Mouse (Mus musculus) hindbrain, embryonic 12.5 days (tissue): ENCODE results near the gene Hormad1. TPM values are rescaled to one million over a fixed set of nuclear protein-coding genes. Genes with fewer than 3 reads are reported as not detected.

Experiments used
- ATAC-seq: fragments of 200-750 bp; cut with Nextera tagmentation; 2 replicates; pipeline ENCODE4 v1.8.0; 2017; ENCODE audit warnings: moderate TSS enrichment; ENCODE audit not compliant: low FRiP score
- H3K27ac ChIP-seq: fragments of 300-500 bp; sonication (generic); 2 replicates; pipeline ENCODE4 v1.5.1; 2016; ENCODE audit warnings: mild to moderate bottlenecking
- H3K27me3 ChIP-seq: fragments of 300-500 bp; sonication (generic); 2 replicates; pipeline ENCODE4 v1.6.1; 2016; ENCODE audit warnings: mild to moderate bottlenecking
- H3K36me3 ChIP-seq: fragments of 300-500 bp; sonication (generic); 2 replicates; pipeline ENCODE4 v1.6.1; 2016; ENCODE audit warnings: mild to moderate bottlenecking
- H3K4me1 ChIP-seq: fragments of 300-500 bp; sonication (generic); 2 replicates; pipeline ENCODE4 v1.6.1; 2016
- H3K4me2 ChIP-seq: fragments of 300-500 bp; sonication (generic); replicated peaks from 2 replicates; pipeline ENCODE4 v1.6.1; 2016; ENCODE audit warnings: mild to moderate bottlenecking
- H3K4me3 ChIP-seq: fragments of 300-500 bp; sonication (generic); 2 replicates; pipeline ENCODE4 v1.5.1; 2016; ENCODE audit warnings: mild to moderate bottlenecking
- H3K9ac ChIP-seq: fragments of 300-500 bp; sonication (generic); 2 replicates; pipeline ENCODE4 v1.6.1; 2016; ENCODE audit warnings: mild to moderate bottlenecking, moderate library complexity
- H3K9me3 ChIP-seq: fragments of 300-500 bp; sonication (generic); replicated peaks from 2 replicates; pipeline ENCODE4 v1.6.1; 2016; ENCODE audit warnings: mild to moderate bottlenecking
- WGBS: fragments of 180-500 bp; shearing (Covaris S2); methylation state at CpG from one replicate; pipeline ENCODE4 v1.1.7; 2016; 5-methylcytosine and 5-hydroxymethylcytosine counted together
- polyA plus RNA-seq: library from polyadenylated mRNA; unstranded; fragments of >200 nt; fragmentation: Nextera tagmentation; extraction: Ambion mirVana; gene quantifications from 2 replicates; pipeline ENCODE4 v1.2.1, GENCODE M21; 2016

Gene Hormad1
- polyA plus RNA-seq: not detected in 2 replicates

- Histone ChIP-seq H3K9ac (no peak within 1 kb of the TSS), H3K4me3 (no peak within 1 kb of the TSS), H3K4me2 (no peak within 1 kb of the TSS), H3K9me3 (no peaks in the 10 kb centered on the region), H3K27me3 (no peaks in the 10 kb centered on the region), H3K27ac (no peak within 1 kb of the TSS), H3K36me3 (no peaks in the 10 kb centered on the region), H3K4me1 (no peaks in the 10 kb centered on the region)
- no peak for ATAC-seq
- 88% methylated on average over 27 of the region's 27 CpGs for WGBS
Measured at GRCm38 (mm10) chr3:95559437-95559836, at the start of gene Hormad1. Gene Hormad1 (plus strand): TSS chr3:95559677.

DNA sequence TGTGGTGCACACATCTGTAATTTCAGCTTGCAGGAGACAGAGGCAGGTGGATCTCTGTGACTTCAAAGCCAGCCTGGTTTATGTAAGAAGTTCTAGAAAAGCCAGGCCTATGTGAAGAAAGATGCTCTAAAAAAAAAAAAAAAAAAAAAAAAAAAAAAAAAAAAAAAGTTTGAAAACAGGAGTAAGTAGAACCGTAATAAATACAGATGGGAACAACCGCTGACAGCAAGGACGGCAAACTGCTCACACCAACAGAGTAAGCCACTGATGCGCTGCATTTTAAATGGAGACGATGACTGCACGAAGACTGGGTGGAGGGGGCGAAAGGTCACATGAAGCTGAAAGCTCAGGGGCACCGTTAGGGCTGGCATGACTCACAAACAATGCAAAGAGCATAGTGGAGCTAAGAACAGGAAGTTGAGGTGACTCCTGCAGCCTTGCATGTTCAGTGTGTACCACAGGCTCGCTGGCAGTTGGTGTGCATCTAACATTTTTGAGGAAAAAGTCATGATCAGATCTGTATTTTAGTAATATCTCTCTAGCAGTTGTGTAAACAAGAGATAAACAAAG is 47.8 kb upstream of the Hormad1 start:
- H3K27ac ChIP-seq: no peak overlapping the region
- no peak overlapping the region for H3K9ac ChIP-seq
- H3K4me1 ChIP-seq: no peaks in the 10 kb centered on the region
- H3K27me3 ChIP-seq: no peaks in the 10 kb centered on the region
- no peak overlapping the region for H3K4me2 ChIP-seq
- no peaks in the 10 kb centered on the region for H3K9me3 ChIP-seq
- no peak overlapping the region for H3K4me3 ChIP-seq
- ATAC-seq: no peak
- 62% methylated on average over 9 of the region's 9 CpGs for WGBS
- peaks cover 3% of the 10 kb centered on the region; the same call in 1 of the 2 replicates for H3K36me3 ChIP-seq

GRCm38 (mm10) chr3:95516614-95517041 is 42.8 kb upstream of the Hormad1 start:
- H3K4me1 ChIP-seq: peaks cover 5% of the 10 kb centered on the region; the same call in 1 of the 2 replicates
- no peak overlapping the region for H3K9ac ChIP-seq
- no peak overlapping the region for H3K4me2 ChIP-seq
- H3K4me3 ChIP-seq: no peak overlapping the region
- ATAC-seq: no peak
- no peaks in the 10 kb centered on the region for H3K27me3 ChIP-seq
- H3K36me3 ChIP-seq: no peaks in the 10 kb centered on the region
- H3K27ac ChIP-seq: no peak overlapping the region
- 90% methylated on average over 3 of the region's 3 CpGs for WGBS
- H3K9me3 ChIP-seq: no peaks in the 10 kb centered on the region

DNA sequence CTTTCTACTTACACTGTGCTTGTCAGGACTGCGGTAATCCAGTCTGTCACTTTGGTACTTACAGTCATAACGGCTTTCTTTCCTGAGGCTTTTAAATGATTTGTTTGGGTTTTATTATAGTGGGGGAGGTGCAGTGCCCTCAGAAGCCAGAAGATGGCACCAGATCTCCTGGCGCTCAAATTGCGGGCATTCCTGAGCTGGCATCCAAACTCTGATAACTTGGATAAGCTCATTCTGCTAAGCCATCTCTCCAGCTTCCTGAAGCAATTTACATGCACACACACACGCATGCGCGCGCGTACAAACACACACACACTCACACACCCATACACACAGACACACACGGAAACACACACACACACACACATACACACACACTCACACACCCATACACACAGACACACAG is 42.0 kb upstream of the Hormad1 start:
- H3K4me1 ChIP-seq: peaks cover 5% of the 10 kb centered on the region; the same call in 1 of the 2 replicates
- H3K4me2 ChIP-seq: no peak overlapping the region

DNA sequence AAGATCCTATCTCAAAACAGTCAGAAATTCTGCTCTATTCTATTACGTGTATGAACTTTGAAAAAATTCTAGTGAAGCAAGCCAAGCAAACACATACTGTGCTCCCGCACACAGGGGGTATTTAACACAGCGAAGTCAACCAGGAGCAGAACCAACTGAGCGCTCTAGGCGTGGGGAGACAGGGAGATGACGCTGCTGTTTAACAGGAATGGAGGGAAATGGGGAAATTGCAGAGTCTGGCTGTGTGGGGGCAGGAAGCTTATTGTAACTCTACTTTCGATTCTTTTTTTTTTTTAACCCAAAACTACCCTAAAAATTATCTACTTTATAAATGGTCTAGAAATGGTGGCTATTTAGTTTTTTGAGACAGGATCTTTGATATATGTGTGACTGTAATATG is 40.6 kb upstream of the Hormad1 start:
- no peak overlapping the region for H3K4me2 ChIP-seq
- no peaks in the 10 kb centered on the region for H3K36me3 ChIP-seq
- ATAC-seq: no peak
- 82% methylated on average over 7 of the region's 7 CpGs for WGBS
- no peak overlapping the region for H3K4me3 ChIP-seq
- no peaks in the 10 kb centered on the region for H3K27me3 ChIP-seq
- H3K9ac ChIP-seq: no peak overlapping the region; the same call in 1 of the 2 replicates
- H3K4me1 ChIP-seq: peaks cover 5% of the 10 kb centered on the region; the same call in 1 of the 2 replicates
- no peaks in the 10 kb centered on the region for H3K9me3 ChIP-seq
- H3K27ac ChIP-seq: no peak overlapping the region

More for the DNA sequence above, 42.0 kb upstream of the Hormad1 start:
- ATAC-seq: no peak
- no peaks in the 10 kb centered on the region for H3K9me3 ChIP-seq
- no peaks in the 10 kb centered on the region for H3K36me3 ChIP-seq
- WGBS: 37% methylated on average over 10 of the region's 10 CpGs
- H3K27me3 ChIP-seq: no peaks in the 10 kb centered on the region
- no peak overlapping the region for H3K9ac ChIP-seq
- H3K4me3 ChIP-seq: no peak overlapping the region
- no peak overlapping the region for H3K27ac ChIP-seq

- H3K27me3 ChIP-seq: no peaks in the 10 kb centered on the region
- no peak overlapping the region for H3K4me2 ChIP-seq
- no peak overlapping the region for H3K4me3 ChIP-seq
- 0 out of 2 replicates have a peak overlapping the region, but pooled peaks have one; percentile 1 for H3K27ac ChIP-seq
- H3K36me3 ChIP-seq: no peaks in the 10 kb centered on the region
- no peaks in the 10 kb centered on the region for H3K9me3 ChIP-seq
- peaks cover 5% of the 10 kb centered on the region; the same call in 1 of the 2 replicates for H3K4me1 ChIP-seq
- WGBS: 83% methylated on average over 2 of the region's 2 CpGs
- no peak overlapping the region for H3K9ac ChIP-seq
- ATAC-seq: no peak
Measured at GRCm38 (mm10) chr3:95519315-95519714, 40.2 kb upstream of the Hormad1 start.

GRCm38 (mm10) chr3:95520100-95520499 is 39.4 kb upstream of the Hormad1 start:
- H3K27me3 ChIP-seq: no peaks in the 10 kb centered on the region
- H3K4me3 ChIP-seq: no peak overlapping the region
- H3K4me1 ChIP-seq: peaks cover 5% of the 10 kb centered on the region; the same call in 1 of the 2 replicates
- 90% methylated on average over 3 of the region's 3 CpGs for WGBS
- no peak overlapping the region for H3K4me2 ChIP-seq
- ATAC-seq: no peak
- H3K9ac ChIP-seq: no peak overlapping the region
- H3K9me3 ChIP-seq: no peaks in the 10 kb centered on the region
- no peak overlapping the region for H3K27ac ChIP-seq
- H3K36me3 ChIP-seq: no peaks in the 10 kb centered on the region

GRCm38 (mm10) chr3:95521168-95521567 is 38.3 kb upstream of the Hormad1 start:
- no peaks in the 10 kb centered on the region for H3K27me3 ChIP-seq
- 90% methylated on average over 10 of the region's 10 CpGs for whole genome bisulfite sequencing
- no peak for ATAC-seq

DNA sequence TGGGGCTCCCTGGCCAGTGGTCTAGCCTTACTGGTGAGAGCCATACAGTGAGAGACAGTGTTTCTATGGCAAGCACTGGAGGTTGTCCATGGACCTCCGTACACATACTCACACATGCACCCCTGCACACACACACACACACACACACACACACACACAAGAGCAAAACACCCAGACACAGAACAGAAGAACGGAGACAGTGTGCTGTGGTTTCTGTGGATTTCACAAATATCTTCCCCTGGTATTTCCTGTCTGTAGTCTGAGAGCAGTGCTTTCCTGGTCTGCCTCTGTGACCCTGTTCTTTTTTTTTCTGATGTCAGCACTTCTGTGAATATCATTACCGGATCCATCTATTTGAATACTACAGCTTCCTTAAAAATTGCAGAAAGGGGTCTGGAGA is 35.8 kb upstream of the Hormad1 start:
- Histone ChIP-seq H3K4me3 (no peak overlapping the region), H3K9ac (no peak overlapping the region), H3K36me3 (no peaks in the 10 kb centered on the region), H3K4me1 (no peaks in the 10 kb centered on the region), H3K27ac (peak overlapping the region; percentile 30; the same call in 1 of the 2 replicates), H3K9me3 (no peaks in the 10 kb centered on the region), H3K4me2 (no peak overlapping the region), H3K27me3 (no peaks in the 10 kb centered on the region)
- 64% methylated on average over 3 of the region's 3 CpGs for WGBS
- ATAC-seq: no peak

More at GRCm38 (mm10) chr3:95521168-95521567, 38.3 kb upstream of the Hormad1 start:
- Histone ChIP-seq H3K36me3 (no peaks in the 10 kb centered on the region), H3K4me3 (no peak overlapping the region), H3K27ac (no peak overlapping the region), H3K9me3 (no peaks in the 10 kb centered on the region), H3K9ac (no peak overlapping the region), H3K4me2 (no peak overlapping the region), H3K4me1 (peaks cover 5% of the 10 kb centered on the region; the same call in 1 of the 2 replicates)

DNA sequence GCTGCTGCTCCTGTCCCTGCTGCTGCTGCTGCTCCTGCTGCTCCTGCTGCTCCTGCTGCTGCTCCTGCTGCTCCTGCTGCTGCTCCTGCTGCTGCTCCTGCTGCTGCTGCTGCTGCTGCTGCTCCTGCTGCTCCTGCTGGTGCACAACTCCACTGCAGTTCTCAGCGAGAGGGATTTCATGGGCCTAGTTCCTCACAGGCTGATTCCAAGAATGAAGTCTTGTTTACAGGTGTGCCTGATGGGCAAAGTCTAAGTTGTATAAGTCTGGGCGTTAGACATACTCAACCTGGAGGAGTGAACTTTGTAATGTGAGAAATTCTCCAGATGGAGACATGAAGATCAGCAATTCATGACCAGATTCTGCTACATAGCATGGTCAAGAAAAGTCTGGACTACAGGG is 34.8 kb upstream of the Hormad1 start:
- no peak for ATAC-seq
- 68% methylated on average over 2 of the region's 2 CpGs for WGBS
- Histone ChIP-seq H3K27ac (no peak overlapping the region), H3K9ac (no peak overlapping the region), H3K27me3 (no peaks in the 10 kb centered on the region), H3K4me2 (no peak overlapping the region), H3K36me3 (no peaks in the 10 kb centered on the region), H3K4me3 (no peak overlapping the region), H3K4me1 (no peaks in the 10 kb centered on the region), H3K9me3 (no peaks in the 10 kb centered on the region)

DNA sequence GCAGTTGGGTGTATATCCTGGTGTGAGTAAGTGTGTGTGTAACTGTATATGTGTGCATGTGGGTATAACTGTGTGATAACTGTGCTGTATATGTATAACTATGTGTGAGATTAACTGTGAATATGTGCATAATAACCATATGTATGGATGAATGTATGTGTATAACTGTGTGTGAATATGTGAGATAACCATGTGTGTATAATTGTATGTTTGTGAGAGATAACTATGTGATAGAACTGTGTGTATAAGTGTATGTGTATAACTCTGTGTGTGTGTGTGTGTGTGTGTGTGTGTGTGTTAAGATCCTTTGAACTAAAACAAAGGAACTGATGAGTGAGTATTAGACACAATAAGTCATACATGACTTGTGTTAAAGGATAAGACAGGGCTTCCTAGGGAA is 33.4 kb upstream of the Hormad1 start:
- Histone ChIP-seq H3K36me3 (no peaks in the 10 kb centered on the region), H3K4me3 (no peak overlapping the region), H3K9me3 (no peaks in the 10 kb centered on the region), H3K4me1 (no peaks in the 10 kb centered on the region), H3K27ac (no peak overlapping the region), H3K27me3 (no peaks in the 10 kb centered on the region), H3K9ac (no peak overlapping the region), H3K4me2 (no peak overlapping the region)
- no peak for ATAC-seq

DNA sequence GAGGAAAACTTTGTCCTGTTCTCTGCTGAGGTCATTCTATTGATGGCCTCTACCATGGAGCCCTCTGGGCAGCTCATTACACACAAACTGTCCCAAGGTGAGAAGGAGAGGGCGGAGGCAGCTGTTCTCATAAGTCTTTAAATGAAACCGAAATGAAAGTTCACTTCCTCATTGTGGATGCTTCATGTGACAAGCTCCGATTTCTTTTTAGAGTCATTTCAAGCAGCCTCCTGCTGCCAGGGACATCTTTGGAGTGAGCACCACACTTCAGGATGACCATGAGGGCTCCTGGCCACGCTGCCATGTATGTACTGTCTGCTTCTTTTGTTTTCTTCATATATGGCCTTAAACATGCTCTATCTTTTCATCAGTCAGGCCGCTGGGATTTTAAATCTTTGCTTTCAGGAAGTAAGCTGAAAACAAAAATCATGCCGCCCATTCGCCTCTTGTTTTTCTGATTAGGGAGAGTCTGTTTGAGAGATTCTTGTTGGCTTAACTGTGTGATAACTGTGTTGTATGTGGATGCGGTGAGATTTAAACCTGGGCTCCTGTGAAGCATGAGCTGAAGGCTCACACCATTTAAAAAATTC is 32.8 kb upstream of the Hormad1 start, which contains the start of gene Ctss:
Ctss (plus strand) TSS at position 165 of the 590 bp plus-strand sequence.
- Histone ChIP-seq H3K9ac (no peak within 1 kb of the TSS), H3K27ac (no peak within 1 kb of the TSS), H3K27me3 (no peaks in the 10 kb centered on the region), H3K36me3 (no peaks in the 10 kb centered on the region), H3K9me3 (no peaks in the 10 kb centered on the region), H3K4me2 (no peak within 1 kb of the TSS), H3K4me3 (no peak within 1 kb of the TSS), H3K4me1 (no peaks in the 10 kb centered on the region)
- WGBS: 92% methylated on average over 8 of the region's 8 CpGs
- ATAC-seq: no peak

DNA sequence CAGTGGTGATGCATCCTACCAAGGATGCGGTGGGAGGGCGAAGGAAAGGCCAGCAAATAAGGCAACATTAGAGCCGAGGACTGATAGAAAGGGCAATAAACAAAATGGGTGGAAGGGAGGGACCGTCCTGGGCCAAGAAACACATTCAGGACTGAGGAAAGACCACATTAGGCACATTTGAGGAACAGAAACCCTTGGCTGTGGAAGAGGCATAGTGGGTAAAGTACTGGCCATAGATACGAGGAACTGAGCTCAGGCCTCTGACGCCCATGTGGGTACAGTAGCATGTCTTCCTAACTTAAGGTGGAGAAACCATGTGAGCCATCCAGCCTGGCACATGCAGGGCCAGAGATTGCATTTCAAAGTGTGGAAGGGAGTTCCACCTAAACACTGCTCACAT is 29.7 kb upstream of the Hormad1 start:
- Histone ChIP-seq H3K27ac (no peak overlapping the region), H3K27me3 (no peaks in the 10 kb centered on the region), H3K4me3 (no peak overlapping the region), H3K9me3 (no peaks in the 10 kb centered on the region), H3K4me2 (no peak overlapping the region), H3K36me3 (no peaks in the 10 kb centered on the region), H3K4me1 (no peaks in the 10 kb centered on the region), H3K9ac (no peak overlapping the region)
- no peak for ATAC-seq
- WGBS: 88% methylated on average over 6 of the region's 6 CpGs
